Mouse (Mus musculus) ovary, postnatal 14 days (tissue): Measurements from ENCODE around the gene Pced1b.

ENCODE experiments used
- DNase-seq: peaks from one replicate; pipeline ENCODE4 v3.0.0; 2022; ENCODE audit warnings: low spot score

The Pced1b gene

DNA sequence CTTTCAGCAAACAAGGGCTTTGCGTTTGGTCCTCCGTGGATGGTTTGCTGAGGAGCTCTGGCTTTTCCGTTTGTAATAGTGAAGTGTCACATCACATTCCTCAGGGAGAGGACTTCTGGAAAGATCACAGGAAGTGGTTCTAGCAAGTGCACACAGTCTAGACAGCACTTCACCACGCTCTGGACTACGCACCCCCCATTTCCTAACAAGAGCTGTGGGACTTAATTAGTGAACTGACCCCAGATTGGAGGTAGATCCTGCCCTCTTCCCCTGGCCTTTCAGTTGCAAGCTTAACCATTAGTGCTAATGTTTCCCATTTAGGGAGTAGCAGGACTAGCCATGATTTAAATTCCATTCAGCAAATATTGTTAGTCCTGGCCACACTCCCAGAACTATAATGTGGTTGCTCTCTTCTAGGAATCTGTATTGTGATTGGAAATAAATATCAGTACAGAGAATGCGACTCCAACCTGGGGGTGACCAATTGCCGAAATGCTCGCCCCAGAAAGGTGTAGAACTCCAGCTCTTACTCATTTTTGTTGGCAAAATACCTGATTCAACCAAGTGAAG lies 10.4 kb downstream of the Pced1b start:
- DNase-seq = no peak

DNA sequence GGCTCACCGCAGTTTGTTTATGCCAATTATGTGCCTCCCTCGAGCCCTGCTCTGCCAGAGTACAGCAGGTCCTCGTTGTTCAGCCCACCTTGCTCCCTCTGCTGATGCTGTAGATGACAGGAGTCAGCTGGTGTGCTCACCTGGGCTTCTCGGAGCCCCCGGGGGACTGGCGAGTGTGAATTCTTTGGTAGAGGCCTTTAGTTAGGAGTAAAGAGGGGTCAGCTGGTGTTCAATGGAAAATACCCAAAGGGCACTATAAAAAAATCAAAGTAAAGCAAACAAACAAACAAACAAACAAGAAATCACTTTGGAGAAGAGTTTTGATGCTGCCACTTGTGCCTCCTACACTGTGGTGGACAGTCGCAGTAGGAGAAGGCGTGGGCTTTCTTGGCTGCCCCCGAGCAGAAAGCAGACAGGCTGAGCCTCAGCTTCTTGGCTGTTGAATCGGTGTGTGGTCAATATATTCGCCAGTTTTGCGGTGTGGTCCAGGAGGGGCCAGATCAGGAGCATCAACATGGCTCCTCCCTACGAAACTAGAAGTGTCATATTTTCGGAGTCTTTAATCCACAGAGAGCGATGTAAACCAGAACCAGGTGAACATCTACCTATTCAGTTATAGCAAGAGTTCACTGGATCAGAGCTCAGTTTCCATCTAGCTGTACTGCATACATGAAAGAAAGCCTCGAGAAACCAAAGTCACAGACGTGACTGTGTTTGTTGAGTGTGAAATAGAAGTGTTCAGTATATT lies 11.8 kb downstream of the Pced1b start:
- no peak for DNase-seq

- no peak for DNase-seq
Observed at GRCm38 (mm10) chr15:97259300-97259699, 12.4 kb downstream of the Pced1b start.

- DNase-seq = no peak
Observed at GRCm38 (mm10) chr15:97259968-97260597, 13.2 kb downstream of the Pced1b start.

DNA sequence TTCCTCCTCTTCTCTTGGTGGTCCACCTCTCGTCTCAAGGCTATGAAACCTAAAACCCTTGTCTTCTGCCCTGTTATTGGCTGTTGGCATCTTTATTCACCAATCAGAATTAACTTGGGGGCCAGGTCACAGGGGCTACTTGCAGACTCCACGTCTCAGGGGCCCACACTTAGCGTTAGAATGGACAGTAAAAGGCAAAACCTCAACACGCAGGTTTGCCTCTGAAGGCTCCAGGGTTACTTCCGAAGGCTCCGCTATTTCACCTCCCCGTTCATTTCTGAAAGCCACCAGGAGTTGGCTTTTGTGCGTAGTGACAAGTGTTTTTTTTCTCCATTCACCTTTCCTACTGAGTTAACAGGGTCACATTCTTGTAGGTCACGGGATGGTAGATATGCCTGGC lies 15.3 kb downstream of the Pced1b start:
- DNase-seq = no peak

- no peak for DNase-seq
Observed at GRCm38 (mm10) chr15:97266236-97266845, 19.4 kb downstream of the Pced1b start.

DNA sequence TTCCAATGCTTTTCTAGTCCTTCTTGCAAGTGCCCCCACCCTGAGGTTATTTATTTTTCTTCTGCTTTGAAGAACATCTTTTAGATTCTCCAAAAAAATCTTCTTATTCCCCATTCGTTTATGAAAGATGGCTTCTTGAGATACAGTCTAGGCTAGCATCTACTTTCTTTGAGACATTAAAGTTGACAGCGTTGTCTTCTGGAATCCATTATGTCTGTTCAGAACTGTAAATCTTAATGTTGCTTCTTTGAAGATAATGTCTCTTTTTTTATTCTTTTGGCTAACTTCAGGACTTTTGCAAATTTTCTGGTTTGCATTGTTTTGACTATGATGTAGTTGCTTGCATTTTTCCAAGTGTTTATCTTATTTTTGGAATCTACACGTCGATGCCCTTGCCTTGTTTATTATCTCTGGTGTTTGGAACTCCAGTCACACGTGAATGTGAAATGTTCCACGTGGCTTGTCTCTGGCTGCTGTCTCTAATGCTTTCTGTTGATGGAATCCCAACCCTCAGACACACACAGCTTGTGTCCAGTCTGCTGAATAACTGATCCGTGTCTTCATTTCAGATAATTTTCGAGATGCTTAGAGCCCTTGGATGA lies 20.3 kb downstream of the Pced1b start:
- DNase-seq = no peak

DNA sequence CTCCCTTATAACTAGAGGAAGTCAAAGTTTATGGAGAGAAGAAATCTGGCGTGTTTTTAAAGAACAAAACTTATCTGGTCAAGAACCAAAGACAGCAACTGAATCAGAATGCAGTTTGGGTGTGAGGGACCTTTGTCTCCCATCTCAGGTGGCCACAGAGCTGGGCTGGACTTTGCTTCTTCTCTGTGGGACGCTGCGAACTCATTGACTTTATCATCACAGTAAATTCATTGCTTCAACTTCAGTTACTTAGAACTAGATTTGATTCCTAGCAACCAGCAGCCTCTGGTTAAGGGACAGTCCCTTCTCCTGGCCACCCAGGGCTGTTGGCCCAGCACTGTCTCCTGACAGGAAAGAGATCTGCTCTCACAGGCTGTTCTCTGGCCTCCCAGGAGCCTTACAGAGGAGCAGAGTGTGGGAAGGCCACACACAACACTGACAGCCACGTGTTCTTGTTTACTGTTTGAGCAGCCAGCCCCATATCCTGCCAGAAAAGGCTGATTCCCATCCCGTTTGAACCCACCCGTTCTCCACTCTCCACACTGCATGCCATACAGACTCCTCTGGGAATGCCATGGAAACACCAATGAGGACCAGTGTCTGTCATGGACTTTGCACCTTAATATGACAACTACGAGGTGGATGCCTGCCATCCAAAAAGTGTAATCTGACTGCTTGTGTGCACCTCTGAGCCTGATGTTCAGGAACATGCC lies 25.2 kb downstream of the Pced1b start:
- no peak for DNase-seq

- DNase-seq = no peak
Observed at GRCm38 (mm10) chr15:97272831-97273230, 25.9 kb downstream of the Pced1b start.

GRCm38 (mm10) chr15:97275626-97276395 lies 28.9 kb downstream of the Pced1b start:
- DNase-seq = no peak

GRCm38 (mm10) chr15:97276660-97277153 lies 29.8 kb downstream of the Pced1b start:
- DNase-seq = no peak

GRCm38 (mm10) chr15:97277328-97277727 lies 30.4 kb downstream of the Pced1b start:
- DNase-seq = no peak

GRCm38 (mm10) chr15:97278340-97278948 lies 31.5 kb downstream of the Pced1b start:
- no peak for DNase-seq

GRCm38 (mm10) chr15:97280131-97280530 lies 33.2 kb downstream of the Pced1b start:
- no peak for DNase-seq

- no peak for DNase-seq
Observed at GRCm38 (mm10) chr15:97280776-97281175, 33.9 kb downstream of the Pced1b start.

DNA sequence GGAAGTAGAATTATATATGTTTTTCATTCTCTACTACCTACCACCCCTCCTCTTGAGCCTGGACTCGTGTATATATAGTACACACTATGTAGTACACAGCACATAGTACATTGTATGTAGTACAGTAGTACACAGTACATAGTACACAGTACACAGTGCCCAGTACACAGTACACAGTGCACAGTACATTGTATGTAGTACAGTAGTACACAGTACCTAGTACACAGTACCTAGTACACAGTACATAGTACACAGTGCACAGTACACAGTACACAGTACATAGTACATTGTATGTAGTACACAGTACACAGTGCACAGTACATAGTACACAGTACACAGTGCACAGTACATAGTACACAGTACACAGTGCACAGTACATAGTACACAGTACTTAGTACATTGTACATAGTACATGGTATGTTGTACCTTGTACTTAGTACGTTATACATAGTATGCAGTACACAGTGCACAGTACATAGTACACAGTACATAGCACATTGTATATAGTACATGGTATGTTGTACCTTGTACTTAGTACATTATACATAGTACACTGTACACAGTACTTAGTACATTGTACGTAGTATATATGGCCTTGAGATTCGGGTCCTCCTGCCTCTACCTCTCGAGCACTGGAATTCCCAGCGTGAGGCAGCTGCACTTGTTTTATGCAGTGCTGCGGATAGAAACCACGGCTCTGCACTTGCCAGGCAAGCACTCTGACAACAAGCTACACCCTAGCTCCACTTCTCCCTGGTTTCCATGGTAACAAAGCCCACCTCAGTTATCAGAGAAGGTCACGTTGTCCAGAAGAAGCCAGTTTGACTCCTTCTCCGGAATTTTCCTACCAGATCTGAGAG lies 35.0 kb downstream of the Pced1b start:
- DNase-seq = no peak

- no peak for DNase-seq
Observed at GRCm38 (mm10) chr15:97282572-97282881, 35.6 kb downstream of the Pced1b start.

DNA sequence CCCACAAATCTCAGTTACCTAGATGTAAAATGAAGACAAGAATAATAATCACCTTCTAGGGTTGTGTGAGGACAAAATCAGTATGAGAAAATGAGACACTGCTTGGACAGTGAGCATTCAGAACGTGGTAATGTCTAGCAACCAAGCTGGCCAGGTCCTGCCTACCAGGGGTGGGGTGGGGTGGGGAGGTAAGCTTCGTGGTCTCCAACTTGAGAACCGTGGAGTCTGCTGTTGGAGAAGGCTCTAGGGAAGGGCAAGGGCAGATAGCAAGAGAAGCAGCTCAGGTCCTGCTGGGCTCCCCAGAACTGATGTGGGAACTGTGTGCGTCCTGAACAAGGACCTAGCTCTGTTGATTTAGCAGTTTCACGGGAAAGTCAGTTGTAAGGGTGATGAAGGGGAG lies 37.3 kb downstream of the Pced1b start:
- DNase-seq = no peak

- DNase-seq = no peak
Observed at GRCm38 (mm10) chr15:97285665-97286212, 38.8 kb downstream of the Pced1b start.
